Mouse (Mus musculus) spleen, postnatal 36 days (tissue): Measurements from ENCODE around the gene Ipo8.

Source experiments
- DNase-seq, 2 experiments: peaks; one replicate each; pipeline ENCODE4 v3.0.0; 2022; ENCODE audit warnings: low spot score in 2 of 2, mixed read lengths in 1 of 2

Ipo8 gene

DNA sequence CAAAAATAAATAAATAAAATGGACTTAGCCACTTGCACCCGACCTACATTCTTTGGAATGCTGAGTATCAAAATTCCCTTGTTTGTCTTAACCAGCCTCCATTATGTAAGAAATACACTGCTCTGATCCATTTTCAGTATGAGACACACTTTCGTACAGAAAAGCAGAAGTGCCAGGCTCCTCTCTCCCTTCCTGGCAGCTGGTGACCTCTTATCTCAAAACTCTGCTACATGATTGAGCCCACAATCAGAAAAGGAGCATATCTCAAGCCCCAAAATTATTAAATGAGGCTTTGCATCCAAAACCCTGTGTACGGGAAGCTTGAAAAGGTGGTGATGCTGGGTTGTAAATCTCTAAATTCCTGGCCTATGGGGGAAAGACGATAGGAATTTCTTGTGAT, 69.8 kb downstream of the Ipo8 start:
- no peak for DNase-seq

DNA sequence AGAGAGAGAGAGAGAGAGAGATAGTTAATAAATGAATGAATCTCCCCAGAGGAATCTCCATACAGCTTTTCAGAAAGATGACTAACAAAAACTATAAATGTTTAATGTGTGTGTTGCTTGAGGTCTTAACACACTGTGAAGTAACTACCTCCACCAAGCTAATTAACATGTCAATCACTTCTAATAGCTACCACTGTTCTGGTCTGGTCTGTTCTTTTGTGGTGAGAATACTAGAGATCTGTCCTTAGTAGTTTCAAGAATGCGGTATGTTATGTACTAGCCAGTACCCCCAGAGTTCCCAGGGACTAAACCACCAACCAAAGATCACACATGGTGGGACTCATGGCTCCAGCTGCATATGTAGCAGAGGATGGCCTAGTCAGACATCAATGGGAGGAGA, 74.7 kb downstream of the Ipo8 start:
- no peak for DNase-seq

DNA sequence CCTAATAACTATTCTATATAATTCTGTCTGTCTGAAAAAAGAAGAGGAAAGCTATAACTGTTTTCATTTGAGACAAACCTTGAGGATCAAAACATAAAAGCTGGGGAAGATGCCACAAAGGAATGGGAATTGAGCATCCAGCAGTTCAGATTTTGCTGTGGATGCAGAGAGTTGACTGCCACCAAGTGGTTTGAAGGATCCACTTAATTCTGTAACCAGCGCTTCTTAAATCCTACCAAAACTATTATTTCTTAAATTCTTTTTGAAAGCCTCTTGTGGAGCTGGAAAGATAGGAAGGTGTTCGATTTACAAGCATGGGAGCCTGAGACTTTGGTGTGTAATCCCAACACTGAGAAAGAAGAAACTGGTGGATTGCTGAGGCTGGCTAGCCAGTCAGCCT, 79.9 kb downstream of the Ipo8 start:
- no peak for DNase-seq

- no peak for DNase-seq
These were observed 81.1 kb downstream of the Ipo8 start for GRCm38 (mm10) chr6:148750183-148750582.

DNA sequence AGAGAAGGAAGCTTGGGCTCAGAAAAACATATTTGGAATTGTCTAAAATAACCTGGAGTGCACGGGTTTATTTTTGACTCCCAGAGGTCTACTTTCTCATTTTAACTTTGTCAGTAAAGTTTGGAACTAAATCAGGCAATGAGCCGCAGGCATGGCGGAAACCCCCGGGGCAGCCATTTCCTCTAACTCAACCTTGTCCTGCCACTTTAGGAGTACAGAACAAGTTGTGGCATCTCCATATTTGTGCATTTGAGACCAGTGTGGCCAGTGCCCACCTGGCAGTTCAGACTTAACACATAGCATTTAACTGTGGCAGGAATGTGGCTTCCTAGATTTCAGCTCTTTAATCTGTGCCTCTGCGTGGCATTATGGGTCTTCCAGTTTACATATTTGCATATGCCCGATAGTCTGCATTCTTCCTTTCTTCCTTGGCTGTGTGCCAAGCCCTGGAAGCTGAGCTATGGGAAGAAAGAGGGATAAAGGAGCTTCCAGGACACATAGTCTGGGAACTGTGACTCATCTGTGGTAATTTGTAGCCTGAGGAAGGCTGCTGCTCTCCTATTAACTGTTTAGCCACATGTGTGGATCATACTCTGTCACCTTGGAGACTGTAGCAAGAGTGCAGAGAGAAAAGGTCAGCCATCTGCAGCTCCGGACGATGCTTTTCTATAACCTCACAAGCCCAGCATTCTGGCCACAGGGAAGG, 90.6 kb downstream of the Ipo8 start:
- DNase-seq: no peak

DNA sequence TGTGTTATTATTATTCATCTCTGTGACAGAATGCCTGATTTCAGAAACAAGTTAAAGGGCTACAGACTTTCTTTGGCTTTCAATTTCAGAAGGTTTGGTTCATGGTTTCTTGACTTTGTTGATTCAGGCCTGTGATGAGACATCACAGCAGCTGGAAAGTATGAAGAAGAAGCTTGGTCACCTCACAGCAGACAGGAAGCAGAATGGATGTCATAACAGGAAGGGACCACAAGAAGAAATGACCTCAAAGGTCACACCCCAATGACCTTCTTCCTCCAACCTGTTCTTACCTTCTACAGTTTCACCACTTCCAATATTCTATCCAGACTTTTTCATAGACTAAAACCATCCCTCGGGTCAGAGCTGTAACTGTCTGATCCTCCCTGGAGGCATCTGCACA, 94.9 kb downstream of the Ipo8 start:
- DNase-seq: peak; percentile 1 to 4

DNA sequence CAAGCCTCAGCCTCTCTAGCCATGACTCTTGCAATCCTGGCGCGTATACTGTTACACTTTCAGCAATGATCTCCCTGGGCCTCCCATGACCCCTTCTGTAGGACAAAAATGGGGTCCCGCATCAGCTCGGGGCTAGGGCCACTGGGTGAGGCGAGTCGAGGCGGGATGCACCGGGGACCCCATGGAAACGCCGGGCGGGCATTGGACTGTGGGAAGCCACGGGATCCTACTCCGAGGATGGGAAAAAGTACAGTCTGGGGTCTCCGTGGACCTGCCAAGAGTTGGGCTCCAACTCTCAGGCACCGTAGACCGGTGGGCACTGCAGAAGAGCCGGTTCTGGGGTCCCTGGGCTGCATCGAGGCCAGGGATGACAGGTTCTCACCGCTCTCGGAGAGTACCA, 97.3 kb downstream of the Ipo8 start:
- DNase-seq: no peak

GRCm38 (mm10) chr6:148732920-148733319, 98.3 kb downstream of the Ipo8 start:
- no peak for DNase-seq

DNA sequence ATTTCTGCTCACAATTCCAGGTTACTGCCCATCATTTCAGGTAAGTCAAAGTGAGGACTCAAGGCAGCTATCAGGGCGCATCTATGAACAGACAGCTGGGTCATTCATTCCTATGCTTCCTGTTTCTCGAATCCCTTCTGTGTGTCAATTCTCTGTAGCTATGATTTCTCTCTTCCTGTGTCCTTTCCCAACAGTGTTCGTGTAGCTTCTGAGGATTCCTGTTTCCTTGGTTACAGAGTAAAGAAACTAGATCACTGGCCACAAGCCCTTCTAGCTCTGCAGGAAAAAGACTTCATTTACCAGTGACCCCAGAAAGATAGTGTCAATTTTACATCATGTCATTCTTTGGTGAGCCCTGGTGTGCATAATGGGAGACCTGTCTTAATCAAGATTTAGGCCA, 102.7 kb downstream of the Ipo8 start:
- DNase-seq: no peak

GRCm38 (mm10) chr6:148727871-148728524, 103.3 kb downstream of the Ipo8 start:
- no peak for DNase-seq

DNA sequence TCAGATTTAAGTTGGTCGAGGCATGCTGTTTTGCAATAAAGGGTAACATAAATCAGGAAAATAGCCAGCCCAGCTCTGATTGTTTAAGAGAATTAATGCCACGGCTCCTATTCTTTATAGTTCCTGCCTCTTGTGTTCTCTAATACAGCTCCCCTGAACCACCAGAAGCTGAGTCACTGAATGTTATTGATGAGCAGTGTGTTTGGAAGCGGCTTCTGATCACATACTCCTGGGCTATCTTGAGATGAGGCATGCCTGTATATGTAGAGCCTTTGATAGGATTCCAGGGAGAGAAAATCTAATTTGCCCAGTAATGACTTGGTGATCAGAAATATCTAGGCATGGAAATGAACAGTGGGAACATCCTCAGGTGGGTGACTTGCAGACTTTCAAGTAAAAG, 106.8 kb downstream of the Ipo8 start:
- no peak for DNase-seq
